Mouse (Mus musculus): ENCODE measurements around the gene Map2k4.

Gene Map2k4

DNA sequence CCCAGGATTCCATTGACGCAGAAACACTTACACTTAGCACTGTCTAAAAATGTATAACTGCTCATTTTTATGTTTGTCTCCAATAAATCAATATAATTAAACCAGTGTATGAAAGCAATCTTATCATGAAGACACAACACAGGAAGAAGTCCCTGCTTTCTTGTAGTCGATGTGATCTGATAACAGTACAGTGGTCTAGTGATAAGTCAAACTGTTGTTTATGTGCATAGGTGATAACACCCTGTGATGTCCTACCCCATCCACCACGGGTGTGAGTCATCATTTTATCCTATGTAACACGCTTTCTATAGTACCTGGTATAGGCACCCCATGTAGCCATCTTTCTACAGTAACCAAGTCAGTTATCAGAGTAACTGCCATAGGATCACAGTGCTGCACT lies 74.3 kb downstream of the Map2k4 start:
- DNase-seq (ENCODE audit: extremely low read depth, insufficient read length, low spot score): no peak

GRCm38 (mm10) chr11:65712754-65713306 lies 75.3 kb downstream of the Map2k4 start:
- DNase-seq (ENCODE audit: extremely low read depth, insufficient read length, low spot score): no peak

DNA sequence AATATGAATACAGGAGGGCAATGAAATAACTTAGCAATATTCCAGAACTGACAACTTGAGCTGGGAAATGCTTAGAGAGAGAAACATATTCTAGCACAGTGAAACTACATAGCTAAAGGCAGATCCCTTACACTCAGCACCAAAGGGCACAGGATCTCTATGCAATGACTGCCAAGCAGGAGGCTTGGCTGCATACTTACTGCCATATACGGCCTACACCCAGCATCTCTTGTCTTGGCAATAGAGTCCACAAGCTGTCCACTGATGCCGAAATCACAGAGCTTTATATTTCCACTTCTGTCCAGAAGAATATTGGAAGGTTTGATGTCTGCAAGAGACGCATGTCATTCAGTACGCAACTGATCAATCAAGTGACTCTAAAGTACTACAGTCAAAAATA lies 81.3 kb downstream of the Map2k4 start:
- DNase-seq (ENCODE audit: extremely low read depth, insufficient read length, low spot score): no peak

DNA sequence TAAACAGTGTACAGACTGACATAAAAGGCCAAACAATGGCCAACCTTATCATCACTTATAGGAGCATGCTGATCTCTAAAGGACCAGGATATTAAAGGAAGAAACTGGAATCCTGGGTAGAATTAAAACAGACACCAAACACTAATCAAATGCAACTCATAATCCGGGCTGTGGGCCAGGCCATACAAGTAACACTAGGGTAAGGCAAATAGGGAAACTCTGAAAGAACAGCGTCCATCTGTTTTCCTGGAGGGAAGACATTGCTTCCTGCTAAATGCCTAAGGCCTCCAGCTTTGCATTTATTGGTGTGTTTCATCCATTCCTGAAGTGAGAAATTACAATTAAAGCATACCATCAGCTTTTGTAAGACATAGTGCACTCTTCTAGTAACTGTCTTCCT lies 81.9 kb downstream of the Map2k4 start:
- DNase-seq (ENCODE audit: extremely low read depth, insufficient read length, low spot score): no peak

GRCm38 (mm10) chr11:65704861-65705260 lies 83.2 kb downstream of the Map2k4 start:
- no peak for DNase-seq (ENCODE audit: extremely low read depth, insufficient read length, low spot score)

DNA sequence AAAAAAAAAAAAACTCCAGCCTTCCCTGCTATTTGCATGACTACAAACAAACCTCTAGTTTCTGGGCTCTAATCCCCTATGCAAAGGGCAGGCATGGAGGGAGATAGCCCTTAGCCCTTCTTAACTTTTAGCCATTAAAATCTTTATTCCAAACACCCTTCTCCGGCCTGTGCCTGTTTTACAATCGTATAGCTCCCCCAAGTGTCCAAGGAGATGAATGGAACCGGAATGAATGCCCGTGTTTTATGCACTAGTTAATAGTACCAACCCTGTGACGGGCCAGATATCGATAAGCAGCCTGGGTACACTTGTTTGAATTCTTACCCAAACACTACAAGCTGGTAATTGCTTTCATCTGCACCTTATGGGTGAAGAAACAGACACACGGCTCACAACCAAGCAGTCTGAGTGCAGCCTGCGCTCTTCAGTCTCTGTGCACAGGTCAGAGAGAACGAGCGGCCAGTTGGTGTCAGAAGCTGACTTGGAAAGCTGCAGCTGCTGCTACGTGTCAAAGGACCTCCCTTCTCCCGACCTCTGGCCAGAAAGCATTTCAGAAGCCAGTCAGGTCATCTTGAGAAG lies 109.2 kb downstream of the Map2k4 start:
- DNase-seq (ENCODE audit: extremely low read depth, insufficient read length, low spot score): no peak

GRCm38 (mm10) chr11:65667348-65667969 lies 120.6 kb downstream of the Map2k4 start:
- DNase-seq (ENCODE audit: extremely low read depth, insufficient read length, low spot score): no peak

- DNase-seq (ENCODE audit: extremely low read depth, insufficient read length, low spot score): no peak
These were observed 123.2 kb downstream of the Map2k4 start for GRCm38 (mm10) chr11:65664903-65665302.

GRCm38 (mm10) chr11:65661790-65662522 lies 126.1 kb downstream of the Map2k4 start:
- DNase-seq (ENCODE audit: extremely low read depth, insufficient read length, low spot score): no peak

DNA sequence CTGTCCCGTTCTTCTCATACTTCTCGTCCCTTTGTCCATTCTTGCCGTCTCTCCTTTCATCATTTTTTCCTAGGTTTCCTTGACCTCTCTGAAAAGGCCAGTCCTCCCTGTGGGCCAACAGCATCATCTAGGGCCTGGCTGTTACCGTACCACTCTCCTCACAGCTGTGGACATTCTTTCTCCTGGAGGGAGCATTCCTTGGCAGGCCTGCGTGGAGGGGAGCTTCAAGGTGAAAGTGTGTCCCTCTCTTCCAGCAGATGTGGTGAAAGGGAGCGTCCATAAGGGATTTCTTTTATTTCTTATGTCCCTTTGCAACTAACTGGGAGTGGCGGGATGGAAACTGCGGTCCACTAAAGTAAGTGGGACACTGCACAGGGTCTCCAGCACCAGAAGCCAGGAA lies 134.2 kb downstream of the Map2k4 start:
- DNase-seq (ENCODE audit: extremely low read depth, insufficient read length, low spot score): no peak

DNA sequence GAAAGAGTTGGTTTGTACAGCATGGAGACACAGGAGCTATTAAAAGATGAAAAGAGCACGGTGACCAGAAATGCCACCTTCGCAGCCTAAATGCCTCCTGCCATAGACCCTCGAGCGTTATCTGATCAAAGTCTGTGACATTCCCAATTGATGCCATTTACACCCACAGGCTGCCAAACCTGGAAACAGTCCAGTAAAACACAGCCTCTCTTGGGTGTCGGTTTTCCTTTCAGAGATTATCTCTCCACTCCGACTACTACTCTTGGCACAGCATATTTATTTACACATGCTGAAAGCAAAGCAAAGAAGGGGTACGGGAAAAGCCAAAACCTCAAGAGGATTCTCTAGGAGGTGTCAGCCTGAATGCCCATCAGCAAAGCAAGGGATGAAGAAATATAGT lies 136.7 kb downstream of the Map2k4 start:
- no peak for DNase-seq (ENCODE audit: extremely low read depth, insufficient read length, low spot score)

DNA sequence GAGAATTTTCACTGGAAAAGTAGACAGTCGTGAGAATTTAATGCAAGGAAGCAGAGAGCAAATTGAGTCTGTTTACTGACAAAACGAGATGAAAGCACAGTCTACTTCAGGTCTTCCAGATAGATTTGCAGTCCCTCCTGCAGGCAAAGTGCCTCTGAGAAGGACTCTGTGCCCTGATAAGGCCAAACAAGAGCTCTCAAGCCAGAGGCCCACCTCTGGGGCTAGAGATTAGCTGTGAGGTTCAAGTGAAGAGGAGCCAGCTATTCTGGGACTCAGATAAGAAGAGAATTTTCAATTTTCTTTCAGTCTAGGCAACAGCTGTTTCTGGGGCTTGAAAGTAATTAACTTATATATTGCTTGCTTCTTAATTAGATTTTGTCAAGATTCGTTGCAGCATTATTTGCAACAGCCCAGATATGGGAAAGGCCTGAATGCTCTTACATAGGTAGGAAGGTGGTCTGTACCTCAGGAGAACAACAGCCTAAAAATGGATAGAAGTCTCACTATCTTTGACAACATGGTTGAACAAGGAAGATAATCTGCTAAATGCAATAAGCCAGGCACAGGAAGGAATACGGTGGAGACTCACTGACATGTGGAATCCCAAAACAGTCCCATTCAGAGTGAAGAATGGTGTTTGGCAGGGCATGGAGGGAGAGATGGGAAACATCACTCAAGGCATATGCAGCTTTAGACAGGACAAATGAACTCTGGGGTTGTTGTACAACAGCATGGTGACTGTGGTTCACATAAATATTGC lies 138.0 kb downstream of the Map2k4 start:
- DNase-seq (ENCODE audit: extremely low read depth, insufficient read length, low spot score): no peak

DNA sequence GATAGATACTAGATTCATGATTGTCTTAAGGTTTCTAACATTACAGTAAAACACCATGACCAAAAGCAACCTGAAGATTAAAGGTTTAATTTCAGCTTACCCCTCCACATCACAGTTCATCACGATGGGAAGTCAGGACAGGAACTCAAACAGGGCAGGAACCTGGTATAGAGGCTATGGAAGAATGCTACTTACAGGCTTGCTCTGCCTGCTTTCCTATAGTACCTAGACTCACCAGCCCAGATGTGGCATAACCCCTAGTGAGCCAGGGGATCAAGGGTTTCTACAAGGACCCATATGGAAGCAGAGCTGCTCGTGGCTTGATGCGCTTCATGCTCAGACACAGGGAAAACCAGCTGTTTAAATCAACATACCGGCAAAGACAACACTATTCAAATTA lies 138.6 kb downstream of the Map2k4 start:
- DNase-seq (ENCODE audit: extremely low read depth, insufficient read length, low spot score): no peak

DNA sequence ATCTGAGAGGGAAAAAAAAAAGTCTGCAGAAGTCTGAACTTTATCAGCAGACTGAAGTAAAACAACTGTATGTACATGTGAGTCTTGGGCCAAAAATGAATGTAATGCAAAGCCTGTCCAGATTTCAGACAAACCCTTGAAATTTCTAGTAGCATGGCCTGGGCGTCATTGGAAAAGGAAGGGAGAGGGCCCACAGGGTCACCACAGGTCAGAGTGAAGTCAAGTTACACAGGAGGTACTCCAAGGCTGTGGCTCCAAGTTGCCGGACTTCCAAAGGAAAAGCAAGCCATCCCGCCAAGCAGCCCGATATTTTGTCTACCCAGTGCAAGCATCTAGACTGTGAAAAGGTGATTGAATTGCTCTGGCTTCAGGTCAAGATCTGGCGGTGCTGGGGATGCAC lies 141.8 kb downstream of the Map2k4 start:
- no peak for DNase-seq (ENCODE audit: extremely low read depth, insufficient read length, low spot score)

DNA sequence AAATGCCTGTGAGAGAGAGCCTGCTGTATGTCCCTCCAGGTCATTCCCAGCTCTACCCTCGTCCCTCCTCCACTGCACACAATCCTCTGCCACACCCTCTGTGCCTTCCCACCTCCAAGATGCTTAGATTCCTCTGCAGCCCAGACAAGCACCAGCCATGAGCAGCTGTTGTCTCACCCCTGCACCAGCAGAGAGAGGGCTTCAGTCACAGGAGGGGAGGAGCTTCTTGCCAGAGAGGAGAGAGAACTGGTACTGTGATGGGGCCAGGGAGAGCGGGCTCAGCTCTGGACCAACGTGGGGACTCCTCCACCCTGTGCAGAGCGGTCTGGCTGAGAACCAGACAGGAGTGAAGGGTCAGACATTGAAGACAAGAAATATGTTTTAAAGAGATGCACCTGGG lies 143.6 kb downstream of the Map2k4 start:
- DNase-seq (ENCODE audit: extremely low read depth, insufficient read length, low spot score): no peak

GRCm38 (mm10) chr11:65640261-65640660 lies 147.8 kb downstream of the Map2k4 start:
- DNase-seq (ENCODE audit: extremely low read depth, insufficient read length, low spot score): no peak

Data from 3134 (cell line).